9 mouse cellular contexts compared by ENCODE assay signal in the genomic region with DNA sequence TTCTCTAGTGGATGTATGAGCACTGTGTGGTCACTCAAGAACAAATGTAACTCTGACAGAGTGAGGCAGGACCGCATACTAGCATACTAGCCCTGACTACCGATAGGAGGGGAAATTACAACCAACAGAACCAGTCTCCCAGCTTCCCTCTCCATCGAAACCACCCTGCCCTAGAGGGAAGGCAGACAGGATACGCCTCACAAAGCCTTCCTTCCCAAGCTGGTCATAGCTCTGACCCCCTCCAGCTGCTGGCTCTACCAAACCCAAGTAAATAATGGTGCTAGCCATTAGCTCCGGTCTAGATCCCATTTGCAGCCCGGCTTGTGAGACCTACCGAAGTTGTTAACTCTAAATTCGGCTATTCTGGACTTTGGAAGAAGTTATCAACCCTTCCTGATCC. TPM values are rescaled to one million over a fixed set of nuclear protein-coding genes. Genes with fewer than 3 reads are reported as not detected.
DNase-seq lines count a peak whose midpoint lies in the region; ATAC-seq and TF ChIP-seq lines count a peak whose summit lies in the region.
"Had no signal": no experiment of that assay in that cellular context is flagged by ENCODE, and none has a peak within 500 bp of the region (broad histone marks: within the 10 kb centered on the region; RNA-seq: fewer than 3 reads in every experiment).

No protein-coding gene starts in this region.

- intact Hi-C loops in left cerebral cortex, postnatal 10 days (cut with DNase I): loop anchor here (5.0 kb wide), 1 partner anchor 96 kb away; the partner anchor contains the start of gene 1810013L24Rik

- no peak for ATAC-seq in kidney, postnatal 0 days (replicated peaks; ENCODE audit: low FRiP score, low read depth)
- ATAC-seq in erythroblast, adult 5-6 weeks (replicated peaks; ENCODE audit: low FRiP score, poor library complexity, severe bottlenecking): peak; percentile 55
- no peak for ATAC-seq in intestine, embryonic 14.5 days (replicated peaks; ENCODE audit: low FRiP score, low TSS enrichment, low read depth)

- 0 out of 2 replicates have a peak overlapping the region, but pooled peaks have one; percentile 2 for H3K9ac ChIP-seq in kidney, postnatal 0 days (ENCODE audit: low read depth, low read length)
- H3K9ac ChIP-seq in intestine, embryonic 14.5 days (ENCODE audit: low read length): no peak overlapping the region

- no peaks in the 10 kb centered on the region for H3K36me3 ChIP-seq in kidney, postnatal 0 days (ENCODE audit: insufficient read depth, low read length)
- no peaks in the 10 kb centered on the region for H3K36me3 ChIP-seq in intestine, embryonic 14.5 days (ENCODE audit: control insufficient read depth, insufficient read depth, low read length)
- H3K36me3 ChIP-seq in midbrain, embryonic 10.5 days: peaks cover 15% of the 10 kb centered on the region

- H3K27ac ChIP-seq in kidney, postnatal 0 days: no peak overlapping the region
- H3K27ac ChIP-seq in intestine, embryonic 14.5 days (ENCODE audit: low read depth): no peak overlapping the region
- 0 out of 2 replicates have a peak overlapping the region, but pooled peaks have one; percentile 9 for H3K27ac ChIP-seq in midbrain, embryonic 10.5 days (replicated peaks)

- H3K4me2 ChIP-seq in kidney, postnatal 0 days (ENCODE audit: low read length): peak overlapping the region; percentile 93
- H3K4me2 ChIP-seq in intestine, embryonic 14.5 days (ENCODE audit: low read length): peak overlapping the region; percentile 97

- H3K9me3 ChIP-seq in kidney, postnatal 0 days (replicated peaks; ENCODE audit: low read length): no peaks in the 10 kb centered on the region
- no peaks in the 10 kb centered on the region for H3K9me3 ChIP-seq in intestine, embryonic 14.5 days (ENCODE audit: control insufficient read depth, low read length)
- H3K9me3 ChIP-seq in midbrain, embryonic 10.5 days (replicated peaks): no peaks in the 10 kb centered on the region

- H3K27me3 ChIP-seq in kidney, postnatal 0 days (ENCODE audit: insufficient read depth, low read length): no peaks in the 10 kb centered on the region
- H3K27me3 ChIP-seq in intestine, embryonic 14.5 days (replicated peaks; ENCODE audit: control insufficient read depth, insufficient read depth, low read length): no peaks in the 10 kb centered on the region
- H3K27me3 ChIP-seq in midbrain, embryonic 10.5 days (ENCODE audit: low read depth, poor library complexity, severe bottlenecking): no peaks in the 10 kb centered on the region

- no peak for TF ChIP-seq CTCF in kidney, postnatal 0 days (IDR thresholded peaks at IDR 0.05; ENCODE audit: low read depth)

- 4% methylated on average over 8 of the region's 8 CpGs for WGBS in kidney, postnatal 0 days
- 17% methylated on average over 8 of the region's 8 CpGs for WGBS in intestine, embryonic 14.5 days
- 36% methylated on average over 8 of the region's 8 CpGs for WGBS in midbrain, embryonic 10.5 days

- peaks cover 20% of the 10 kb centered on the region for H3K4me1 ChIP-seq in kidney, postnatal 0 days (replicated peaks; ENCODE audit: insufficient read depth, low read length)
- peaks cover 26% of the 10 kb centered on the region for H3K4me1 ChIP-seq in intestine, embryonic 14.5 days (replicated peaks; ENCODE audit: control insufficient read depth, insufficient read depth, low read length)
- peaks cover 45% of the 10 kb centered on the region for H3K4me1 ChIP-seq in midbrain, embryonic 10.5 days

- peak overlapping the region; percentile 95 for H3K4me3 ChIP-seq in kidney, postnatal 0 days (replicated peaks; ENCODE audit: low read depth, low read length)
- peak overlapping the region; percentile 98 for H3K4me3 ChIP-seq in intestine, embryonic 14.5 days (ENCODE audit: low read depth, low read length)
- peak overlapping the region; percentile 99 for H3K4me3 ChIP-seq in midbrain, embryonic 10.5 days

- DNase-seq in kidney, postnatal 0 days (ENCODE audit: low spot score): peak; percentile 71
- DNase-seq in kidney, adult 8-10 months: no peak
- no peak for DNase-seq in intestine, embryonic 14.5 days (ENCODE audit: low spot score)
- peak; percentile 22 for DNase-seq in midbrain, embryonic 10.5 days (ENCODE audit: low spot score)
- DNase-seq in cerebellum, adult 9-10 months: no peak
- DNase-seq in left cerebral cortex, adult 9 months (ENCODE audit: low spot score in 2 of 2): no peak
- no peak for DNase-seq in left cerebral cortex, postnatal 10 days (ENCODE audit: extremely low spot score in 1 of 2, low spot score in 2 of 2)

RNA-seq across cellular contexts. Expression of gene Gm5767, which starts 55.5 kb away (rescaled TPM):
- polyA plus RNA-seq in kidney, postnatal 0 days (2015; fragmentation: Nextera tagmentation; extraction: Ambion mirVana): not detected in 2 replicates
- total RNA-seq in erythroblast, adult 5-6 weeks (2015; ENCODE audit: low replicate concordance): not detected in 2 replicates
- not detected in 2 replicates for total RNA-seq in erythroblast, adult 5-6 weeks (2017; ENCODE audit: low replicate concordance)
- not detected in 2 replicates for polyA plus RNA-seq in intestine, embryonic 14.5 days (2014; fragmentation: Nextera tagmentation; extraction: Ambion mirVana)
- not detected in 2 replicates for polyA plus RNA-seq in midbrain, embryonic 10.5 days (2016; fragmentation: Nextera tagmentation; extraction: Ambion mirVana)
- not detected for total RNA-seq in left cerebral cortex, postnatal 10 days (2021)
- total RNA-seq: neutrophil, adult 5-6 weeks had no signal

RNA-seq across cellular contexts. Expression of gene Usp7, which starts 56.1 kb away (rescaled TPM):
- 22.1 and 22.7 TPM in 2 replicates for polyA plus RNA-seq in kidney, postnatal 0 days (2015; fragmentation: Nextera tagmentation; extraction: Ambion mirVana)
- total RNA-seq in erythroblast, adult 5-6 weeks (2015; ENCODE audit: low replicate concordance): 545 and 592 TPM in 2 replicates
- 1,042 and 1,164 TPM in 2 replicates for total RNA-seq in erythroblast, adult 5-6 weeks (2017; ENCODE audit: low replicate concordance)
- 45.4 and 50.2 TPM in 2 replicates for polyA plus RNA-seq in intestine, embryonic 14.5 days (2014; fragmentation: Nextera tagmentation; extraction: Ambion mirVana)
- polyA plus RNA-seq in midbrain, embryonic 10.5 days (2016; fragmentation: Nextera tagmentation; extraction: Ambion mirVana): 25.0 and 28.1 TPM in 2 replicates
- 100 to 1,000 TPM; 163 to 164 TPM for total RNA-seq in left cerebral cortex, postnatal 10 days (2021)

Comparison
In these comparisons a context has a peak if more than half of its experiments do, and no peak if none do; other contexts are left out.
1. DNase-seq: peak in kidney, postnatal 0 days (single experiment) and midbrain, embryonic 10.5 days (single experiment); none in kidney, adult 8-10 months (0 of 2), intestine, embryonic 14.5 days (single experiment), cerebellum, adult 9-10 months (single experiment), left cerebral cortex, adult 9 months (0 of 2) and left cerebral cortex, postnatal 10 days (0 of 2).
2. Peak in every context shown above with its lines, with median percentiles within 50 percentile points of each other: H3K4me3 ChIP-seq.